Mouse (Mus musculus) liver, embryonic 14.5 days (tissue): Measurements from ENCODE around the gene Emx2. TPM values are rescaled to one million over a fixed set of nuclear protein-coding genes. Genes with fewer than 3 reads are reported as not detected.
A peak's percentile ranks its signal among the peaks of the same experiment; 100 is the strongest.

Source experiments
- ATAC-seq: fragments of 200-750 bp; cut with Nextera tagmentation; 2 replicates; pipeline ENCODE4 v1.8.0; 2017; ENCODE audit warnings: moderate number of reproducible peaks, mild to moderate bottlenecking, moderate library complexity; ENCODE audit not compliant: insufficient read depth
- DNase-seq, 3 experiments: peaks; one replicate each; pipeline ENCODE4 v3.0.0-alpha.2; 2012 to 2013; ENCODE audit warnings: low read depth in 3 of 3, low spot score in 3 of 3
- H3K27ac ChIP-seq: fragments of 300-500 bp; sonication (generic); 2 replicates; pipeline ENCODE4 v1.5.1; 2014; ENCODE audit warnings: moderate library complexity, mild to moderate bottlenecking, control low read depth, inconsistent platforms
- H3K27me3 ChIP-seq: fragments of 300-500 bp; sonication (generic); 2 replicates; pipeline ENCODE4 v1.6.1; 2014; ENCODE audit warnings: mild to moderate bottlenecking, low read length, moderate library complexity; ENCODE audit not compliant: control insufficient read depth, insufficient read depth
- H3K36me3 ChIP-seq: fragments of 300-500 bp; sonication (generic); replicated peaks from 2 replicates; pipeline ENCODE4 v1.6.1; 2014; ENCODE audit warnings: low read depth; ENCODE audit not compliant: control insufficient read depth, insufficient read depth
- H3K4me1 ChIP-seq, 2 experiments: fragments of 200-500 bp in 1 of 2; fragments of 300-500 bp in 1 of 2; sonication (generic) in 1 of 2; replicated peaks; 2 replicates each; pipeline ENCODE4 v1.6.1; 2012 to 2014; ENCODE audit warnings: antibody characterized with exemption in 1 of 2, inconsistent platforms in 1 of 2, low read length in 1 of 2; ENCODE audit not compliant: control insufficient read depth in 2 of 2, insufficient read depth in 2 of 2
- H3K4me2 ChIP-seq: fragments of 300-500 bp; sonication (generic); 2 replicates; pipeline ENCODE4 v1.6.1; 2014; ENCODE audit warnings: low read depth, mild to moderate bottlenecking, control low read depth, moderate library complexity
- H3K4me3 ChIP-seq, 2 experiments: fragments of 200-500 bp in 1 of 2; fragments of 300-500 bp in 1 of 2; sonication (generic) in 1 of 2; 2 replicates each; pipeline ENCODE4 v1.5.1; 2012 to 2014; ENCODE audit warnings: low read depth in 2 of 2, low read length in 2 of 2, mild to moderate bottlenecking in 2 of 2, control low read depth in 1 of 2, inconsistent platforms in 1 of 2, moderate library complexity in 1 of 2; ENCODE audit not compliant: insufficient read depth in 1 of 2
- H3K9ac ChIP-seq: fragments of 300-500 bp; sonication (generic); replicated peaks from 2 replicates; pipeline ENCODE4 v1.6.1; 2014; ENCODE audit warnings: mild to moderate bottlenecking, control low read depth, moderate library complexity
- H3K9me3 ChIP-seq: fragments of 300-500 bp; sonication (generic); 2 replicates; pipeline ENCODE4 v1.6.1; 2016; ENCODE audit warnings: low read length, mixed read lengths; ENCODE audit not compliant: control insufficient read depth
- CTCF ChIP-seq: IDR thresholded peaks from 2 replicates; pipeline ENCODE4 v1.5.1; 2016; ENCODE audit warnings: antibody characterized with exemption, low read depth, control low read depth
- EP300 ChIP-seq: IDR thresholded peaks from 2 replicates; pipeline ENCODE4 v1.6.1; 2016; ENCODE audit warnings: antibody characterized with exemption, low read depth
- whole genome bisulfite sequencing: fragments of 180-500 bp; shearing (Covaris S2); extraction: QIAGEN DNeasy Blood & Tissue Kit; methylation state at CpG from one replicate; pipeline ENCODE4 v1.1.7; 2014; ENCODE audit not compliant: insufficient replicate concordance; 5-methylcytosine and 5-hydroxymethylcytosine counted together
- polyA plus RNA-seq, 2 experiments: library from polyadenylated mRNA; depleted of rRNA in 1 of 2; stranded (reverse) in 1 of 2; unstranded in 1 of 2; fragments of >200 nt; fragmentation: Nextera tagmentation in 1 of 2; extraction: Ambion mirVana in 1 of 2; gene quantifications; 2 replicates each; pipeline versions ENCODE4 v1.2.1 to v1.2.3; 2012 to 2014

Gene Emx2
- polyA plus RNA-seq, 2 experiments: 0.01 TPM; not detected in 1

GRCm38 (mm10) chr19:59467016-59467412 lies 8.8 kb downstream of the Emx2 start:
- Histone ChIP-seq H3K27me3 (peaks cover 93% of the 10 kb centered on the region), H3K9me3 (no peaks in the 10 kb centered on the region), H3K9ac (no peak overlapping the region), H3K27ac (no peak overlapping the region), H3K4me3 (no peak overlapping the region), H3K4me1 (no peaks in the 10 kb centered on the region), H3K36me3 (no peaks in the 10 kb centered on the region), H3K4me2 (no peak overlapping the region)
- TF ChIP-seq EP300 (0 out of 2 replicates have a peak, but pooled peaks have one; percentile 16), CTCF (no peak)
- DNase-seq: no peak
- 1% methylated on average over 19 of the region's 19 CpGs for WGBS
- ATAC-seq: no peak

DNA sequence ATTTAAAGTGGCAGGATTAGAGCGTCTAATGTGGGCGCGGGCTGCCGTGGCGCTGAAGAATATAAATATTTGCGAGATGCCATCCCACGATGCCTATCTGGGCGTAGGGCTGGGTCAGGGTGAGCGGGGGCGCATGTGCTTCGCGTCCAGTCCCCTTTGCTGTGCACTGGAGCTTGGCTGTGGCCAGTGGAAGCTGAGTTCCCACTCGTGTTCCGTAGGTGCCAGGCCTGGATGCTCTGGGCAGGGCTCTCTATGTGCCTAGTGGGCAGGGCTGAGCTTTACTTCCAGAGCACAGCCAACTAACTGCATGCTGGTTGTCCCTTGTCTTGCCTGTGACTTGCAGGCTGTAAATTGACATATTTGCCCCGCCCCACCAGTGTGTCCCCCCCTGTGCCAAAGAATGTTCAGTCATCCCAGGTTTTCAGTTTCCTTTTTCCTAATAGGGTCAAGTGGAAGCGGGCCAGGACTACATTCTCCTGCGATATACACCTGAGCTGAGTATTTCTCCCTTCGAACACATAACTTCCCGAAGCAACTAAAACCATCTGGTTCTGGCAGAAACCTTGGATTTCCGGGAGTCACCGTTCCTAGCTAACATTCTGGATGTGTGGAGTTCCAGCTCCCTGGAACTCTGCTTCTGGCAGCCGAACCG lies 9.4 kb downstream of the Emx2 start:
- Histone ChIP-seq H3K4me1 (no peaks in the 10 kb centered on the region), H3K9ac (no peak overlapping the region), H3K4me2 (no peak overlapping the region), H3K27ac (no peak overlapping the region), H3K9me3 (no peaks in the 10 kb centered on the region), H3K36me3 (no peaks in the 10 kb centered on the region), H3K4me3 (no peak overlapping the region), H3K27me3 (peaks cover 88% of the 10 kb centered on the region)
- no peak for DNase-seq
- no peak for TF ChIP-seq EP300
- TF ChIP-seq CTCF: no peak
- ATAC-seq: no peak
- WGBS: 3% methylated on average over 23 of the region's 23 CpGs

GRCm38 (mm10) chr19:59468065-59468810 lies 10.1 kb downstream of the Emx2 start:
- Histone ChIP-seq H3K4me1 (no peaks in the 10 kb centered on the region), H3K4me2 (no peak overlapping the region), H3K36me3 (no peaks in the 10 kb centered on the region), H3K27me3 (peaks cover 84% of the 10 kb centered on the region), H3K27ac (no peak overlapping the region), H3K9me3 (no peaks in the 10 kb centered on the region), H3K9ac (no peak overlapping the region), H3K4me3 (no peak overlapping the region)
- no peak for ATAC-seq
- TF ChIP-seq CTCF (no peak), EP300 (no peak)
- 3% methylated on average over 24 of the region's 27 CpGs for WGBS
- no peak for DNase-seq

DNA sequence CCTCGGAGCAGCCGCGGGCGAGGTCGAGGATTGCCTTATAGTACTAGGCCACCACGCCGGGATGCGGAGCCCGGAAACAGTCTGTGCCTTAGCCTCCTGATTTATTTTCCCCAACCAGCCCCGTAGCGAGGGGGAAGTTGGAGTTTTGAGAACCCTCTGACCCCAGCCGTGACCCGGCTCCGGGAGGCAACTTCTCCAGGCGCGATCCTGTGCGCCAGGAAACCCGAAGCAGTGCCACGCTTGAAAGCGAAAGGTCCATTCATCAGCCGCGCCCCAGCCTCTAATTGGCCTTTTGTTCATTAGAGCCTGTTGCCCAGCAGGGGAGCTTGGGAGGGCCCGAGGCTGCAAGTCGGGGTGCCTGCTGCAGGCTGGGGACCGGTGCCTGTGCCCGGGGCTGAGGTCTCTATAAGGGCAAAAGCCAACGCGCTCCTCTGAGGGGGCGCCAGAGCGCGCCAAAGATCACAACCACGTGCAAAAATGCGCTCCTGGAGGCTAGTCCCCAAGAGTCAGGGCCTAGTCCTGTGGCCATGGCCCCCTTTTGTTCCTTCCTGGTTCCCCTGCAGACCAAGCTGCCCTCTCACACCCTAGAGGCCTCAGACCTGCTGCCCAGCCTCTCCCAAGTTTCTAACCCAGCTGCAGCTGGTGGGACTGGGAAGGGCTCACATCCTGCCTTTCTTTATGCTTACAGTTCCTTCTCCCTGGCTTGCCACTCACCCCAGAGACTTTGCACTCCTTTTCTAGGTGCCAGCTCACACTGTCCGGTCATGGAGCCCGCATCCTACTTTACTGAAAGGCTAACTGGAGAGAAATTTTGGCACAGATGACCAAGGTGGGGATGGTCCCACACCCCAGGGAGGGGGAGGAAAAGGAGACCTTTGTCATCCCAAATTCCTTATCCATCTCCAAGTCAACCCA lies 11.1 kb downstream of the Emx2 start:
- WGBS: under 1% methylated on average over 35 of the region's 35 CpGs
- no peak overlapping the region for H3K9ac ChIP-seq
- no peak overlapping the region for H3K4me3 ChIP-seq
- H3K9me3 ChIP-seq: no peaks in the 10 kb centered on the region
- no peak overlapping the region for H3K27ac ChIP-seq
- H3K27me3 ChIP-seq: peaks cover 75% of the 10 kb centered on the region
- no peak overlapping the region for H3K4me2 ChIP-seq
- no peak for TF ChIP-seq CTCF
- TF ChIP-seq EP300: no peak
- ATAC-seq (no peak), DNase-seq (no peak)
- no peaks in the 10 kb centered on the region for H3K36me3 ChIP-seq
- no peaks in the 10 kb centered on the region for H3K4me1 ChIP-seq
